Mouse (Mus musculus) MEL-GATA-1-ER (cell line): ENCODE data around the gene Rasgef1a.

Experiments used
- DNase-seq: peaks from one replicate; pipeline ENCODE4 v3.0.0-alpha.2; 2012; ENCODE audit warnings: low read depth; ENCODE audit errors: extremely low read depth

Gene Rasgef1a

DNA sequence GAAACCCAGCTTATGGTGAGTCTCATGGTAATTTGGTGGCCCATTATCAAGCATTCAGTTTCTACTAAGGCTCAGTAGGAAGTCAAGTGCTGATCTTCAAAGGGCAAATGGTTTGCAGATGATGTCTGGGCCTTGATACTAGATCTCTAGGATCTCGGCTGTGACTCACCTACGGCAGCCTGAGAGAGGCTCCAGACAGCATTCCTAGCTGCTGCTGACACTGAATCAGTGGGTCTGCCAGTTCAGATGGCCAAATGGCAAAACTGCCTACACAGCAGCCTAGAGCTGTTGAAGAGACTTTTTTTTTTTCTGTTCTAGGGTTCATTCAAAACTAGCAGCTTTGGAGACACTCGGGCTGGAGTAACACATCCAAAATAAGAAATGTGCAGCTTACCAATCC is 15.8 kb downstream of the Rasgef1a start:
- DNase-seq = no peak

DNA sequence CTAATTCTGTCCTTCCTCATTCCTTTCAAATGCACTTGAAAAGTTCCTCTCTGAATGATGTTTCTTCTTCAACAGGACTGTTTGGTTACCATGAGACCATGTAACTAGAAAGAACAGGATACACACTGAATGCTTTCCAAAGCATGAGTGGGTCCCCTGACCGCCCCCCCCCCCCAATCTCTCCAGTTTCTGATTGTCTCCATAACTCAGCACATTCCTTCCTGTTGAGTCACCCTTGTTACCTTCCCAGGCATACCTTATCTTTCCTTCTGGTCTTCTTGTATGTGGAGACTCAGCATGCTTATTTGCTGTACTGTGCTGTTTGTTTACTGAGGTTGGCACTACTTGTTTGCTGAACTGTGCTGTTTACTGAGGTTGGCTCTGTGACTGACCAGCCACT is 20.2 kb downstream of the Rasgef1a start:
- DNase-seq = no peak

DNA sequence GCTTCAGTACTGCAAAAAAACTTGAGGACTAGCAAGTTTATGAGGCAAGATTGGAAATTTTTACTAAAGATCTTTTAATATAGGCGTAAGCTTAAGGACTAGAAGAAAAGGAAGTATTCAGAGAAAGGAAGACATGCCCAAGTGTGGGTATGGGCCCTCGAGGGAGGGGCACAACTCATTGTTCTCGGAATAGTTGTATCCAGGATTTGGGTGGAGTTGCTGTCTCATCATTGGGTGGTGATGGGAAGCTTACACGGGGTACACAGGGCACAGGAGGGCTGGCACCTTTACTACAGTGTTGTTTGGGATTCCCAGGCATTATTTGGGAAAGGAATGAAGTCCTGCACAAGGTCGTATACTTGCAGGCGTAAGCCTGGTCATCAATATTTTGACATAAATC is 24.4 kb downstream of the Rasgef1a start:
- no peak for DNase-seq

DNA sequence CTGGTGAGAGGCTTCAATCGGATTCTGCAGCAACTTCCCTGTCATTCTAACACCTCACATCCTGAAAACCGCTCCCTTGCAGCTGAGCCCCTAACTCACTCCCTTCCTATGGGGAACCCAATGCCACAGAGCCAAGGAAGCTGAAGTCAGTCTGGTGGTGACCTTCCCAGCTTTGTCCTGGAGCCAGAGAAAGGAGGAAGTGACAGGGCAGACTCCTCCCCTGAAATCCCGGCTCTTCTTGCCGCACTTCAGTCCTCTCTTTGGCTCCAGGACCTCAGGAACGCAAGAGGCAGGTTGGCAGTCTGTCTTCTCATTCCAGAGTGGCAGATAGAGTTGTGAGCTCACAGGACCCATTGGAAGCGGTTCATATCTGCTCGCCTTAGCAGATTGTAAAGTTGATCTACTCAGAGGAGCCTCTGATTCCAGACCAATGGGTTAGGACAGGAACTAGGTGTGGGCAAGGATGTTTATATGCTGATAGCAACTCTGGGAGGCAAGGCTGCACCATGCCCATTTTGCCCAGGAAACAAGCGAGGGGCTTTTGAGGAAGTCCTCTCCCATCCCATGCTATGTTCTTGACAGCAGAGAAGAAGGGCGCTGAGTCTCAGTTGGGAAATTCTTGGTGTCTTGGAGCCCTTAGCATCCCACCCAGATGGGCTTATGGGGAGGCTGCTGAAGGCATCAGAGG is 25.0 kb downstream of the Rasgef1a start:
- DNase-seq = no peak

DNA sequence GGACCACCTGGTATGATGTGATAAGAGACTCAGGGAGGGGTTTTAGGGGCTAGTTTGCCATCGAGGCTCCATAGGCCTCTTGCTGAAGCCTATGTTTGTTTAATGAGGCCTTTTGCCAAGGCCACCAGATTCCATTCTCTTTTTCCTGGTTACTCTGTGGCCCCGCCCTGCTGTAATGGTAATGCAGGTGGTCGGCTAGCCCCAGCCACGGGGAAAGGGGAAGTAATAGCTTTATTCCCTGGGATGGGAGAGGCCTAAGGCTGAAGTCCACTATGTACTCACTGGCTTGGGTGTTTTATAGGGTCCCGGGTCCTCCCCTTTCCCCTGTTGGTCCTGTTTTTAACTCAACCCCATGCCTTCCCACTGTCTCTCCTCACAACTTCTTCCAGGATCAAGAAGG is 25.6 kb downstream of the Rasgef1a start:
- DNase-seq = no peak

DNA sequence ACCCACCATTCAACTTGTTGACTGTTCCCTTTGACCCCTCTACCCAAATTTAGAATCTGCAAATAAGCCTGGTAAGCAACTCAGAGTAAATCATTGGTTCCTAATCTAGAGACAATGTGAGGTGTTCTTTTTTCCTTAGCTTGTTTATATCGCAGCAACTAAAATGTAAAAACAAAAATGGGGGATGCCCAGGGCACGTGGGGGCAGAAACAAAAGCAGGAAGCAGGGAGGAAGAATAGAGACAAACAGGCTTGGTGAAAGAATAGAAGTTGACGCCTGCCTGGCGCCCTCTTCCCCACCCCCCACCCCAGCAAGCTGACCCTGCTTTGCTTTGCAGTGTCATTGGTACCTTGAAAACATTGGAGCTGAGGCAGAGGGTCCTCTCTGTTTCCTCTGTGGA is 33.9 kb downstream of the Rasgef1a start:
- DNase-seq = no peak

DNA sequence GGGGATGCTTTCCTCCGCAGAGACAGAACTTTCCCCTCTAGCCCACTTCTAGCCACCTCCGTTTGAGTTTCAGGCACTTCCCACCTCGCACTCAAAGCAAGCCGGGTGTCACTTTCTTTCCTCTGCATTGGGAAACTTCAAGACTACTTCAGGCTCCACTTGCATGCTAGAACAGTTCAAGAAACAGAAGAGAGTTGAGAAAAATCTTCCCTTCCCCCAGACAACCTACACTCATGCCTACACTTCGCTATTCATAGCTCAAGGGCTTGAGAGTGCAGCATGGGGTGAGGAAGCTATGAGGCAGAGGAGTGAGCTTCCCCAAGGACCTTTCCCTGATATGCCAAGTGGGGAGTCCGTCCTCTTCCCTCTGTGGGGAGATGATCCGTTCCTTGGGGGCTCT is 34.7 kb downstream of the Rasgef1a start:
- DNase-seq = no peak

DNA sequence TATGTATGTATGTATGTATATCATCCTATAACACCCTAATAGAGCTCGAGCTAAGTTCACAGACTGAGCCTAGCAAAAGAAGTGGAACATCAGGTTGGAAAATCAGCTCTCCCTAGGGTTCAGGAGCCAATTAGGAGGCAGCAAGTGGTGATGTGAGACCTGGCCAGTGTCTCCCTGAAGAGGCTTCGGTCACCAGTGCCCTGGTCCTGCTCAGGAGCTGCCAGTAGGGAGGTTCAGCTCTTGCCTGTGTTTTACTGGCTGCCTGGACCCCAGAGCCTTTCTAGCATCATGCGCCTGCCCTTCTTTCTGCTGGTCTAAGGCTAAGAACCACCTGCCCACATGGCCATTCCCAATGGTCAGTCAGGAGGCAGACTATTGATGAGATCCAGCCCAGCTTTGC is 35.3 kb downstream of the Rasgef1a start:
- DNase-seq = no peak

DNA sequence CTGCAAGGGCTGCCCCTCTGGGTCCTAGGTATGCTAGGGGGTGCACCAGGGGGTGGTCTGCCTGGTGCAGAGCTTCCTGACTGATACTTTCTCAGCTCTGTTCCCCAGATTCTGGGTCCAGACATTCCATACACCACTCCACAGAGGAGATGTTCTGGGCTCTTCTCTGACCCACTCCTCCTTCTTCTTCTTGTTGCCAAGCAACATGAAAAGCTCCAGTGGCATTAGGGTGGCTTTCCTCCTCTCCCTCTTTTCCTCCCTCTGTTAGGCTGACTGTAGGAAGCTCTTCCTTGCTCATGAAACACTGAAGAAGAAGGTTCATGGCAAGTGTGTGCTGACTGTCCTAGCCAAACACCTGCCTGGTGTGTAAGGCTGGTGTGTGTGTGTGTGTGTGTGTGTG is 35.7 kb downstream of the Rasgef1a start:
- DNase-seq = no peak

DNA sequence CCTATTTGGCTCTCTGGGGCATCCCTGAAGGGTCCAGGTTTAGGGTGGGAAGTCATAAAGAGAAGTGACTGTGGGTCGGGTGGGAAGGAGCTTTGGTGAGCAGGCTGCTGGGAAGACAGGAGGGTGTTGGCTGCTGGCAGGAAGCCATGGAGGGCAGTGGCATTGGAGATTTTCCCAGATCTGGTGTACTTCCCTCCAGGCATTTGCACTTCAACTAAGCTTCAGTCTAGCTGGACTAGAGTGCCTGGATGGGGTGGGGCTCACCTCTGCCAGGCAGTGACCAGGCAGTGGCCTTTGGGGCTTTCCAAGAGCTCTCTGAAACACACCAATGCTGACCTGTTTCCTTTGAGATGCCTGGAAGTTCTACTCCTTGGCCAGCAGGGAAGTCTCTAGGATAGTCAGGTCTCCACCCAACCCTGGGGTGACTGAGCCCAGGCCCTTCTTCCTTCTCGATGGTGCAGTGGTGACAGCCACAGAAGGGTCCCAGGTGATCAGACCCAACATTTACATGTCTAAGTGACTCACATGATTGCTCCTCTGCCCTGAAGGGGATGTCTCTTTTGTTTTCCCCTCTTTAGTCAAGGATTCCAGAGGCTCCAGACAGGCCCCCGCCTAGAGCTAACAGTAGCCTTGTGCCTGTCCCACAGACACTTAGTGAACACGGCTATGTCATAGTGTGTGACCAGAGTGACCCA is 36.7 kb downstream of the Rasgef1a start:
- no peak for DNase-seq

DNA sequence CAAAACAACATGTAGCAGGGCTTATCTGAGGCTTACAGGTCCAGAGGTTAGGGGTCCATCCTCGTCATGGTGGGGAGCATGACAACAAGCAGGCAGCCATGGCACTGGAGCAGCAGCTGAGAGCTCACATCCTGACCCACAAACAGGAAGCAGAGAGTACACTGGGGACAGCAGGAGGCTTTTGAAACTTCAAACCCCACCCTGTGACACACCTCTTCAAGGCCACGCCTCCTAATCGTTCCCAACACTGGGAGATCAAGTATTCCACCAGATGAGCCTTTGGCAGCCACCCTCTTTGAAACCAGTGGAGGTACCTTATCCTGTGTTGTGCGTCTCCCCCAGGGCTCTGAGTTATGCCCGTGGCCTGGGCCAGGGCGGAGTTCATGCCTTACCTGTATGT is 38.5 kb downstream of the Rasgef1a start:
- no peak for DNase-seq

DNA sequence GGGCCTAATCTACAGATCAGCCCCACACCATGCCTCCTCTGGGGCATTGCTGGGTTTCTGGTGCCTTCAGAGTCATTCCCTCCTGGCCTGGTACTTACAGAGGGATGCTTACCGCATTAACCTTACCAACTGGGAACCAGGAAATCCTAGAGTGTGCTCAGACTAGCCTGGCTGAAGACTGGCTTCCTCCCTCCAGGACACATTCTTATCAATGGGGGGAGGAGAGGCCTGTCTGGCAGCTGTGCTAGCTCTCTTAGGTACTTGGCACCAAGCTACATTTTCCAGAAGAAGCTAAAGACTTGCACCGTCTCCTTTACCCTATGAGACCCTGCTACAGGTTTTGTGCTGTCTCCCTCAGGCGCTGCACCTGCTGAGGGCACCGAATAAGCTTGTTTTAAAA is 40.2 kb downstream of the Rasgef1a start:
- no peak for DNase-seq

DNA sequence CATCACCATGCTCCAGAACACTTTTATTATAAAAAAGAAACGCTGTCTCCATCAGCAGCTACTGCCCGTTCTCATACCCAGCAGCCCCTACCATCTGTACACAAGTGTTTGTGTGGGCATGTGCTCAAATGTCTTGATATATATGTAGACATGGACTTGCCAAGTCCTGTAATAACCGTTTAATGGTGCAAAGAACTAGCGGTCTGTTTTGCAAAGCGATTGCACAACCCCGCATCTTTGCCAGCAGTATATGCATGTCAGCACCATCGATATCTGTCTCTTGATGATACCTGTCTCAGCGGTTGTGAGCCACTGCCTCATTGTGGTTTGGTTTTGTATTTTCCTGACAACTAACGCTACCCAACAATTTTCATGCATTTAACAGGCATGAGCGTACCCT is 44.0 kb downstream of the Rasgef1a start:
- no peak for DNase-seq

DNA sequence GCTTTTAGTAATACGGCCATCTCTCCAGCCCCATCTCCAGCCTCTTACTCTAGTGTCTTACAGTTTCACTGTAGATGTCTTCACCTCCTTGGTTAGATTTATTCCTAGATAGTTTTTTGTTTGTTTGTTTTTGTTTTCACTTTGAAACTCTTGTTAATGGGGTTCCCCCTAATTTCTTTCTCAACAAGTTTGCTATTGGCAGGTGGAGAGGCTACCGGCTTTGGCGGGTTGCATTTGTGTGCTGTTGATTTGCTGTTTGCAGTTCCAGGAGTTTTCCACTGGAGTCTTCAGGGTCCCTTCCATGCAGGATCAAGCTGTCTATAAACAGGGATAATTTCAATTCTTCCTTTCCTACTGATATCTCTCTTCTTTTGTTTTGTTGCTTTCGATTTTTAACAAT is 50.0 kb downstream of the Rasgef1a start:
- no peak for DNase-seq

DNA sequence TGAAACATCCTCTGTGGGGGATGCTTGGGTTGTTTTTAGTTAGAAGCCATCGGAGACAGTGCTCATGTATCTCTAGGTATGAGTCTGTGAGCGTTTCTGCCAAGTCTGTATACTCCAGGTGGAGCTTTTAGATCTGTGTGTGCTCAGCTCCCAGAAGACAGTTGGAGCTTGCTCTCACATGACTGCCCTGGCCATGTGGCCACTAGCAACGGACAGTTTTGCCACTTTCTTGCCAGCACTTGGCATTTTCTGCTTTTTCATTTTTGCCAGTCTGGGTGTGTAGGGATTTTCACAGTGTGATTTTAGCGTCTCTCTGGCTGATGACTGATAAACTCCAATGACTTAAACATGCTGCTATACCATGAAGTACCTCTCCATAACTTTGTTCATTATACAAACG is 52.0 kb downstream of the Rasgef1a start:
- no peak for DNase-seq

DNA sequence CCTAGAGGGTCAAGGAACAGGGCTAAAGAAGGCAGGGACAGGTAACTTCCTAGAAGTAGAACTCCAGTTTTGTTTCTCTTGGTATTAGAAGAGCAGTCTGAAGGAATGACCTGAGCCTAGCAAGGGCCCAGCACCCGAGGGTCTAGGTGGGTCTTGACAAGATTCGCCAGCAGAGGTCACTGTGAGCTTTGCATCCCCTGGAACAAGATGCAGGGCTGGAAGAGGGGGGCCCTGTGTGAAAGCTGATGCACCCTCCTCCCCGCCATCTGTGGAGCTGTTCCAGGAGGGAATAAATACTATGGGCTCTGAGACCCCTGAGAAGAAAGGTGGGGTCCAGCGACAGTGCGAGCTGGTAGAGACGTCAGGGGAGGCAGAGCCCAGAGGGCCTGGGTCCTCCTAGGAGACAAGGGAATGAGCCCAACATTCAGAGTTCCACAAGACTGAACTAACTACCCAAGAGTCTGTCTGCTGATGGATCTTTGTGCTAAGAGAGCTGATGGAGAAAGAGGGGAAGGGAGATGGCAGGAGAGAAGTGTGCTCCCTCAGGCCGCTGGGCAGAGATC is 53.8 kb downstream of the Rasgef1a start:
- DNase-seq = no peak

DNA sequence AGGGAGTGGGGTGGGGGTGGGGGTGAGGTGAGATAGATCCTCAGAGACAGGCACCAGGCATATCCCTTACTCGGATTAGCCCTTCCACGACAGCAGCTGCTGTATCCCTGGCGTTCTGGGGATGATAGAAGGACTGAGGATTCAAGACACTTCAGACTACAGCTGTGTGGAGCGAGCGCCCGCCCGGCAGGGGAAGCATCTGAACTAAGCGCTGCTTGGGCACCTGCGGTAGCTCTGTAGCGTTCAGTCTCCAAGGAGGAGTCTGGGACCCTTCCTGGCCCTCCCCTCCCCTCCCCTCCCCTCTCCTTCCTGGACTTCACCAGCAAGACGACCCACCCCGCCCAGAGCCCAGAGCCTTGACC is 54.6 kb downstream of the Rasgef1a start:
- DNase-seq = no peak

DNA sequence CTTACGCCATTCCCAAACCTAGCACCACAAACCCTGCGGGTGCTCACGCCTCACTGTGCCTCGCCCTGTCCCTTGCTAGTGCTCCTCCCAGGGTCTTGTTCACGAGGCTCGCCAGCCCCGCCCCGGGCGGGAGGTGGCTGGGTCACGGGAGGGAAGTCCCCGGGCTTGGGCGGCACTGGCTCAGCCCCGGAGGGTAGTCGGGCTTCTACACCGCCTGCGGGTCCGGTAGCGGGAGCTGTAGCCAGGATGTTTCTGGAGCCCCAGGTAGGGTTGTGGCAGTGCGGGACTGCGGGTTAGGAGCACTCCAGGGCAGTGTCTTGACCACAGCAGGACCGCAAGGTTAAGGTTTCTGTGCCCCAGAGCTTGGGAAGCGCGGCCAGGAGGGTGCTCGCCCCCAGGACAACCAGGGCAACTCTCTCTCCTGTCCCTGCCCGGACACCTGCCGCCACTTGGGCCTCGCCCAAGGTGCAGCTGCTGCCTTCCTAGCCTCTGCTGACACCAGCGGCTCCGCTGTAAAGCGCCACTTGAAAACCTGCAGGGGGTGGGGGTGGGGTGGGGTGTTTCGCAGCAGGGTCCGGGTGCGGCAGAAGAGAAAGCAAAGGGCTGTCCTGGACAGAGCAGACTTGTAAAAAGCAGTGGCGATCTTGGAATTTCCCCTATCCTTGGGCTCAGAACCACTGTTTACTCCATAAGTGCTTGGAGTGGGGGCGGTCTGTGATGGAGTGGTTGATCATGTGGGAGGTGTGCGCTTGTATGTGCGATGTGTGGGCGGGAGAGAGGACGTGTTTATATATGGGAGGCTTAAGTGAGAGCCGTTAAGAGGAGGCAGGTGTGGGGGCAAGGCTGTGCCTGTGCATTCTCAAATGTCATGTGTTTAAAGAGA is 55.2 kb downstream of the Rasgef1a start:
- DNase-seq = no peak

DNA sequence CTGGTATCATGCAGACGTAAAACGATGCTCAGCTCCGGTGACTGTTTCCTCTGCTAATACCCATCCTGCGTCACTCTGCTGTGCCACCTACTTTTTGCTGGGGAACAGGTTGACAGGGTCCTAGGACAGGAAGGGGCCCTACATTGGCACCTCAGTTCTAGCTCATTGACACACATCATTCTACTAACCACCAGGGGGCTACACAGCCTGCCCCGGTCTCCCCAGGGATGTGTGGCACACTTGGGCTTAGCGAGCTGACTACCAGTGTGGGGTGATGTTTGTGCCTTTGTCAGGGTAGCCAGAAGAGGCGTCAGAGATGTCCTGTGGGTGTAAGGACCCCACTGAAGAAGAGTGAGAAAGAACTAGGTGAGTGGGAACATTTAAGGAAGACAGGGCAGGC is 56.5 kb downstream of the Rasgef1a start:
- DNase-seq = no peak

DNA sequence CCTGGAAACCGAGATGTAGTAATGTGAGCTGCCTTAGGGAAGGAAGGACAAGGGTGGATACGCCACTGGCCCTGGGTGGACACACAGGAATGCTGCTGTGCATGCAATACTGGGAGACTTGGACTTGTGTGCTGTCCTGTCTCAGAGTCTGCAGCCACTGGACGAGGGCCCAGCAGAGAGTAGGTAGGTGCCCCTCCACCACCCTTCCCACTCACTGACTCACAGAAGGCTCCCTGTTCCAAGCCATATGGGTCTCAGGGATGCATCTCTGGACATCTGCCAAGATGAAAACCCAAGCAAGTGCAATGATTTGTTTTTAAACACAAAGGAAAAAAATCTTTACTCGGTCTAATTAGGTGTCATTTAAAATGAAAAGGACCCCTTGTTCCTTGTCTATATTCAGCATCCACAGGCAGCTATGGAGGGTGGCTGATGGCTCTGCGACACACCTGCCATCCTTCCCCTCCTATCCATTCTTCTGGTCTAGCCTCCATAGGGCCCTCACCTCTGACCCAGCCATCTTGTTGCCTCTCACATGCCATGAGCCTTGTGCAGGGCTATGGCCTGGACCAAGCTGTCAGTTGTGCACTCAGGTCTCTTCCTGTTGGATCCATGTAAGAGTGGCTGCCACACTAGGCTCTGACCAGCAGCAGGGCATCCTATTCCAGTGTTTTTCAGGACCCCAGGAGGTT is 59.2 kb downstream of the Rasgef1a start:
- no peak for DNase-seq

DNA sequence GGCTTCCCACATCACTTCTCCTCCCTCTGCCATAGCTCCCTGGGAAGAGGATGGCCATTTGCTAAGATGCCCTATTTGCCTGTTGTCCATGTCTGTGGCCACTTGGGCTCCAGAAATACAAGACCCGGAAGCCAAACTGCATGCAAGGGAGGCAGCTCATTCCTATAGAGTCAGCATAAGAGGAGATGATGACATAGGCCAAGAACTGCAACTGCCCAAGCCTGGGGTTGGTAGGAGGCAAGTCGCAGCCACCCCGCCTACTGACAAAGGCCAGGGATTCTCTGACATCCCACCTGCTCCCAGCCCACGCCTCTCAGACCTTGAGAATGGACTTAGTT is 59.7 kb downstream of the Rasgef1a start:
- no peak for DNase-seq

DNA sequence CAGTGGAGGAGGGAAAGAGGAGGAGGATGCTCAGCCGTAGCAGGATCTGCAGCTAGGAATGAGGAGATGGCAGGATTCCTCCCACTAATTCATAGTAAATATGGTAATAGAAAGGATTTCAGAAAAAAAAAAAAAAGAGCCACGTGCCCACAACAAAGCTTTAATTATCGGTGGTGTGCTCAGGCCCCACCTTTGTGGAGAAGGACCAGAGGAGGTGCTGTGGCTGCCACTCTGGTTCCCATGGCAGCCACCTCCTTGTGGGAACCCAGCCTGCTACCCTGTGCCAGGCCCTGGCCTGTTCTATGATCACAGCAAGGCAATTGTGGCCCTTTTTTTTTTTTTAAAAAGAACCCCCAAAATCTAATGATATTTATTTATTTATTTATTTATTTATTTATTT is 60.2 kb downstream of the Rasgef1a start:
- DNase-seq = no peak
